Mouse (Mus musculus): ENCODE results near the gene Wwp2. TPM values are rescaled to one million over a fixed set of nuclear protein-coding genes. Genes with fewer than 3 reads are reported as not detected.
A peak's percentile ranks its signal among the peaks of the same experiment; 100 is the strongest.

Wwp2 gene
- polyA plus RNA-seq, 1 experiment from 2014 or later: 28.5 TPM

- peak overlapping the region; percentile 62 to 67; a peak in 3 of 4 replicates for H3K27ac ChIP-seq (replicated peaks in 1 of 2; ENCODE audit: control insufficient read depth in 1 of 2, insufficient read depth in 1 of 2, low read depth in 2 of 2, low read length in 2 of 2)
- no peak overlapping the region for H3K4me2 ChIP-seq (ENCODE audit: low read length)
These were observed 108.0 kb downstream of the Wwp2 start for GRCm38 (mm10) chr8:107544211-107544610.

DNA sequence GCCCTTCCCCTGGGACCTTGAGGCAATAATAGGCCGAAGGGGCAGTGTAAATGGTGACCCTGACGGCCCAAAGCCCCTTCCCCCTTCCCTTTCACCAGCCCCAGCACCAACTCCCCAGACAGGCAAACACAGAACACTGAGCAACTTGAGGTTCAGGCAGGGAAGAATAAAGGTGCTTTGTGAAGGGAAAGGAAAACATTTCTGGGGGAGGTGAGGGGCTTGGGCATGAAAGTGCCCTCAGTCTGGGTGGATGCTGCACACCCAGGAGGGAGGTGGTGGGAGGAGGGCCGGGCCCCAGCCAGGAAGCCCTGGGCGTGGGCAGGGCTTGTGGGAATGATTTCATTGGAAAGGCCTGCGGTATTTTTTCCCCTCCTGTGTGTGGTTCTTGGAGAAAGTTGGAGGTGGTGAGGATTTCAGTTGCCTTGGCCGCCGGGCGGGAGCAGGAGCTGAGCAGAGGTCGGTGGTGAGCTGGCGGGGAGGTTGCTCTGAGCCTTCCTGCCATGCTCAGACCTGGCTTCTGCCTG lies 108.5 kb downstream of the Wwp2 start:
- Histone ChIP-seq H3K9me3 (ENCODE audit: control insufficient read depth, low read length) (no peaks in the 10 kb centered on the region), H3K9ac (ENCODE audit: low read length) (peak overlapping the region; percentile 54; the same call in 1 of the 2 replicates), H3K4me2 (ENCODE audit: low read length) (peak overlapping the region; percentile 40), H3K27me3 (ENCODE audit: control insufficient read depth, insufficient read depth, low read length) (no peaks in the 10 kb centered on the region), H3K27ac (replicated peaks in 1 of 2; ENCODE audit: control insufficient read depth in 1 of 2, insufficient read depth in 1 of 2, low read depth in 2 of 2, low read length in 2 of 2) (peak overlapping the region; percentile 67 to 85), H3K4me3 (ENCODE audit: control insufficient read depth in 1 of 2, insufficient read depth in 1 of 2, low read depth in 1 of 2, low read length in 2 of 2) (peak overlapping the region; percentile 11 to 14; a peak in 2 of 4 replicates), H3K36me3 (ENCODE audit: control insufficient read depth, insufficient read depth, low read length) (peaks cover 10% of the 10 kb centered on the region), H3K4me1 (ENCODE audit: control insufficient read depth in 2 of 2, insufficient read depth in 2 of 2, low read length in 2 of 2) (peaks cover 26 to 29% of the 10 kb centered on the region in 2 experiments)
- 42% methylated on average over 10 of the region's 10 CpGs for WGBS
- no peak for ATAC-seq (ENCODE audit: insufficient number of reproducible peaks, insufficient read depth, low FRiP score, low read depth)

More at GRCm38 (mm10) chr8:107544211-107544610, 108.0 kb downstream of the Wwp2 start:
- Histone ChIP-seq H3K9ac (ENCODE audit: low read length) (no peak overlapping the region), H3K4me1 (ENCODE audit: control insufficient read depth in 2 of 2, insufficient read depth in 2 of 2, low read length in 2 of 2) (peaks cover 26 to 29% of the 10 kb centered on the region in 2 experiments), H3K4me3 (ENCODE audit: control insufficient read depth in 1 of 2, insufficient read depth in 1 of 2, low read depth in 1 of 2, low read length in 2 of 2) (no peak overlapping the region), H3K27me3 (ENCODE audit: control insufficient read depth, insufficient read depth, low read length) (no peaks in the 10 kb centered on the region), H3K36me3 (ENCODE audit: control insufficient read depth, insufficient read depth, low read length) (0 out of 2 replicates have a peak, but pooled peaks cover 5% of the 10 kb centered on the region), H3K9me3 (ENCODE audit: control insufficient read depth, low read length) (no peaks in the 10 kb centered on the region)
- ATAC-seq (ENCODE audit: insufficient number of reproducible peaks, insufficient read depth, low FRiP score, low read depth): no peak
- 86% methylated on average over 8 of the region's 8 CpGs for WGBS

GRCm38 (mm10) chr8:107545621-107546152 lies 109.5 kb downstream of the Wwp2 start:
- Histone ChIP-seq H3K4me2 (ENCODE audit: low read length) (peak overlapping the region; percentile 40), H3K9me3 (ENCODE audit: control insufficient read depth, low read length) (no peaks in the 10 kb centered on the region), H3K9ac (ENCODE audit: low read length) (peak overlapping the region; percentile 36; the same call in 1 of the 2 replicates), H3K27ac (replicated peaks in 1 of 2; ENCODE audit: control insufficient read depth in 1 of 2, insufficient read depth in 1 of 2, low read depth in 2 of 2, low read length in 2 of 2) (peak overlapping the region; percentile 15 to 67; a peak in 3 of 4 replicates), H3K27me3 (ENCODE audit: control insufficient read depth, insufficient read depth, low read length) (no peaks in the 10 kb centered on the region), H3K4me1 (ENCODE audit: control insufficient read depth in 2 of 2, insufficient read depth in 2 of 2, low read length in 2 of 2) (peaks cover 23 to 26% of the 10 kb centered on the region in 2 experiments), H3K4me3 (ENCODE audit: control insufficient read depth in 1 of 2, insufficient read depth in 1 of 2, low read depth in 1 of 2, low read length in 2 of 2) (peak overlapping the region; percentile 6 to 14; a peak in 2 of 4 replicates), H3K36me3 (ENCODE audit: control insufficient read depth, insufficient read depth, low read length) (peaks cover 19% of the 10 kb centered on the region)
- no peak for ATAC-seq (ENCODE audit: insufficient number of reproducible peaks, insufficient read depth, low FRiP score, low read depth)
- 77% methylated on average over 11 of the region's 11 CpGs for WGBS

DNA sequence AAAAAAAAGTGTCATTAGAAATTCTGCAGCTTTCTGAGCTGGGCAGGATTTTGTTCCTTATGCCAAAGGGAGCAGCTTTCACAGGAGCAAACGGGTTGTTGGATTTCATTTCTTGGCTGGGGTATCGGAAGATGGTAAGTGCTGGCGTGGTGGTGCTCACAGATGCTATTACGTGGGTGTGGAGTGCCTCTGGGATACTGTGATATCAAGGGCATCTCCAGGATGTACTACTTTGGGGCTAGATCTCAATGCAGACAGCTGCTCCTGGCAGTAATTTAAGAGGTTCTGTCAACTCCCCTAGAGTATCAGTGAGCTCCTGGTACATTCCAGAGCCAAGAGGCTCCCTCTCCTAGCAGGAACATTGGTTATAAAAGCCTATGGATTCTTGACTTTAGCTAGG lies 110.0 kb downstream of the Wwp2 start:
- Histone ChIP-seq H3K9me3 (ENCODE audit: control insufficient read depth, low read length) (no peaks in the 10 kb centered on the region), H3K9ac (ENCODE audit: low read length) (0 out of 2 replicates have a peak overlapping the region, but pooled peaks have one; percentile 36), H3K4me2 (ENCODE audit: low read length) (peak overlapping the region; percentile 40), H3K36me3 (ENCODE audit: control insufficient read depth, insufficient read depth, low read length) (peaks cover 19% of the 10 kb centered on the region), H3K27ac (replicated peaks in 1 of 2; ENCODE audit: control insufficient read depth in 1 of 2, insufficient read depth in 1 of 2, low read depth in 2 of 2, low read length in 2 of 2) (peak overlapping the region; percentile 15 to 67; a peak in 3 of 4 replicates), H3K4me3 (ENCODE audit: control insufficient read depth in 1 of 2, insufficient read depth in 1 of 2, low read depth in 1 of 2, low read length in 2 of 2) (peak overlapping the region in 1 of 2 experiments; percentile 14; a peak in 1 of 4 replicates), H3K4me1 (ENCODE audit: control insufficient read depth in 2 of 2, insufficient read depth in 2 of 2, low read length in 2 of 2) (peaks cover 22 to 24% of the 10 kb centered on the region in 2 experiments), H3K27me3 (ENCODE audit: control insufficient read depth, insufficient read depth, low read length) (no peaks in the 10 kb centered on the region)
- no peak for ATAC-seq (ENCODE audit: insufficient number of reproducible peaks, insufficient read depth, low FRiP score, low read depth)
- WGBS: 62% methylated on average over 4 of the region's 4 CpGs

DNA sequence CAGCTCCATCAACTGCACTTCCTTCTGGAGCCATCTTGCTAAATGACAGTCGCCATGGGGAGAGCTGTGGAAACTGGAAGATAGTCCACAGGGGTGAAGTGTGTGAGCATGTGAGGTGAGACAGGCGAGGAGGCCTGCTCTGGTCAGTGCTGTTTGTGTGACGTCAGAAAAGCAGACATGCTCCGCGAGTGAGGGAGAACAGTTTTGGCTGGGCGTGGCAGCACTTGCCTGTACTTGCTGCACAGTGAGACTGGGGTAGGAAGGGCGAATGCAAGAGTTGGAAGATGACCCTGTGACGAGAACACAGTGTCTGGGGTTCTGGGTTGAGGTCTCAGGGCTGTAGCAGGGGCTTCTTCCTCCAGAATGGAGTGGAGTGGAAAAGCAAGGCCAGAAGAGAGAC lies 110.7 kb downstream of the Wwp2 start:
- H3K9me3 ChIP-seq (ENCODE audit: control insufficient read depth, low read length): no peaks in the 10 kb centered on the region
- no peaks in the 10 kb centered on the region for H3K27me3 ChIP-seq (ENCODE audit: control insufficient read depth, insufficient read depth, low read length)
- no peak for ATAC-seq (ENCODE audit: insufficient number of reproducible peaks, insufficient read depth, low FRiP score, low read depth)
- WGBS: 81% methylated on average over 8 of the region's 8 CpGs
- peak overlapping the region; percentile 27; the same call in 1 of the 2 replicates for H3K9ac ChIP-seq (ENCODE audit: low read length)
- peak overlapping the region; percentile 40 for H3K4me2 ChIP-seq (ENCODE audit: low read length)
- H3K4me3 ChIP-seq (ENCODE audit: control insufficient read depth in 1 of 2, insufficient read depth in 1 of 2, low read depth in 1 of 2, low read length in 2 of 2): no peak overlapping the region
- peaks cover 19% of the 10 kb centered on the region for H3K36me3 ChIP-seq (ENCODE audit: control insufficient read depth, insufficient read depth, low read length)
- H3K4me1 ChIP-seq (ENCODE audit: control insufficient read depth in 2 of 2, insufficient read depth in 2 of 2, low read length in 2 of 2): peaks cover 22 to 23% of the 10 kb centered on the region in 2 experiments
- H3K27ac ChIP-seq (replicated peaks in 1 of 2; ENCODE audit: control insufficient read depth in 1 of 2, insufficient read depth in 1 of 2, low read depth in 2 of 2, low read length in 2 of 2): peak overlapping the region in 1 of 2 experiments; percentile 67; a peak in 1 of 4 replicates

GRCm38 (mm10) chr8:107552234-107552633 lies 116.1 kb downstream of the Wwp2 start:
- Histone ChIP-seq H3K27ac (replicated peaks in 1 of 2; ENCODE audit: control insufficient read depth in 1 of 2, insufficient read depth in 1 of 2, low read depth in 2 of 2, low read length in 2 of 2) (no peak overlapping the region), H3K27me3 (ENCODE audit: control insufficient read depth, insufficient read depth, low read length) (no peaks in the 10 kb centered on the region), H3K4me3 (ENCODE audit: control insufficient read depth in 1 of 2, insufficient read depth in 1 of 2, low read depth in 1 of 2, low read length in 2 of 2) (no peak overlapping the region), H3K4me2 (ENCODE audit: low read length) (no peak overlapping the region), H3K9me3 (ENCODE audit: control insufficient read depth, low read length) (no peaks in the 10 kb centered on the region), H3K36me3 (ENCODE audit: control insufficient read depth, insufficient read depth, low read length) (peaks cover 50% of the 10 kb centered on the region), H3K4me1 (ENCODE audit: control insufficient read depth in 2 of 2, insufficient read depth in 2 of 2, low read length in 2 of 2) (peaks cover 4 to 10% of the 10 kb centered on the region in 2 experiments; a peak in 3 of 4 replicates), H3K9ac (ENCODE audit: low read length) (no peak overlapping the region)
- WGBS: 71% methylated on average over 6 of the region's 6 CpGs
- no peak for ATAC-seq (ENCODE audit: insufficient number of reproducible peaks, insufficient read depth, low FRiP score, low read depth)

GRCm38 (mm10) chr8:107555231-107555630 lies 119.1 kb downstream of the Wwp2 start:
- ATAC-seq (ENCODE audit: insufficient number of reproducible peaks, insufficient read depth, low FRiP score, low read depth): no peak
- Histone ChIP-seq H3K4me3 (ENCODE audit: control insufficient read depth in 1 of 2, insufficient read depth in 1 of 2, low read depth in 1 of 2, low read length in 2 of 2) (no peak overlapping the region), H3K27me3 (ENCODE audit: control insufficient read depth, insufficient read depth, low read length) (no peaks in the 10 kb centered on the region), H3K27ac (replicated peaks in 1 of 2; ENCODE audit: control insufficient read depth in 1 of 2, insufficient read depth in 1 of 2, low read depth in 2 of 2, low read length in 2 of 2) (no peak overlapping the region), H3K9me3 (ENCODE audit: control insufficient read depth, low read length) (no peaks in the 10 kb centered on the region), H3K9ac (ENCODE audit: low read length) (no peak overlapping the region), H3K36me3 (ENCODE audit: control insufficient read depth, insufficient read depth, low read length) (peaks cover 45% of the 10 kb centered on the region), H3K4me2 (ENCODE audit: low read length) (no peak overlapping the region), H3K4me1 (ENCODE audit: control insufficient read depth in 2 of 2, insufficient read depth in 2 of 2, low read length in 2 of 2) (peaks cover 4 to 10% of the 10 kb centered on the region in 2 experiments; a peak in 3 of 4 replicates)
- 80% methylated on average over 10 of the region's 10 CpGs for WGBS
